Mouse (Mus musculus) megakaryocyte, embryonic 14.5 days (primary cell): ENCODE data around the gene Plgrkt.

Source experiments
- FLI1 ChIP-seq: IDR thresholded peaks from 2 replicates; pipeline ENCODE4 v1.6.1; 2012; ENCODE audit warnings: low read length, inconsistent platforms, mixed read lengths
- GATA1 ChIP-seq: IDR thresholded peaks from 3 replicates; pipeline ENCODE4 v1.6.1; 2012; ENCODE audit warnings: mixed read lengths, low read length, inconsistent platforms, borderline replicate concordance

GRCm38 (mm10) chr19:29412476-29413420, 45.6 kb upstream of the Plgrkt start:
- TF ChIP-seq GATA1 (no peak), FLI1 (no peak)
